Mouse (Mus musculus) bone marrow, adult 2 months (tissue): ENCODE results near the gene Evi5. TPM values are rescaled to one million over a fixed set of nuclear protein-coding genes. Genes with fewer than 3 reads are reported as not detected.
"Not testable (repeated sequence)": the region's sequence is repeated elsewhere in the genome, so short reads cannot be mapped to it uniquely, and the experiment has no call there.

Source experiments
- H3K27ac ChIP-seq: fragments of 200-500 bp; 2 replicates; pipeline ENCODE4 v1.5.1; 2012; ENCODE audit warnings: low read depth, mild to moderate bottlenecking, control low read depth, inconsistent platforms, low read length; ENCODE audit not compliant: control insufficient read depth, poor library complexity, insufficient read depth
- H3K4me1 ChIP-seq: fragments of 200-500 bp; 2 replicates; pipeline ENCODE4 v1.6.1; 2011; ENCODE audit warnings: low read length; ENCODE audit not compliant: control insufficient read depth, insufficient read depth
- H3K4me3 ChIP-seq: fragments of 200-500 bp; replicated peaks from 2 replicates; pipeline ENCODE3; 2011; ENCODE audit warnings: mild to moderate bottlenecking, low read depth, low read length, control low read depth; ENCODE audit not compliant: control insufficient read depth
- CTCF ChIP-seq: fragments of 200-500 bp; IDR thresholded peaks from 2 replicates; pipeline ENCODE4 v1.5.1; 2011; ENCODE audit warnings: low read length, control low read depth; ENCODE audit not compliant: control insufficient read depth, insufficient read depth
- POLR2A ChIP-seq: fragments of 200-500 bp; IDR thresholded peaks from 2 replicates; pipeline ENCODE4 v1.6.1; 2011; ENCODE audit warnings: low read depth, mild to moderate bottlenecking, control low read depth, low read length, borderline replicate concordance; ENCODE audit not compliant: control insufficient read depth
- WGBS: fragments of 180-500 bp; shearing (Covaris S2); methylation state at CpG from one replicate; pipeline ENCODE4 v1.1.7; 2018; 5-methylcytosine and 5-hydroxymethylcytosine counted together
- polyA plus RNA-seq: library from polyadenylated mRNA; stranded (reverse); fragments of >200 nt; gene quantifications from 2 replicates; pipeline ENCODE4 v1.2.4, GENCODE M21; 2011; ENCODE audit warnings: low replicate concordance; ENCODE audit not compliant: missing spikeins, insufficient read depth, insufficient read length

Gene Evi5
- polyA plus RNA-seq, 1 experiment = 48.1 TPM

DNA sequence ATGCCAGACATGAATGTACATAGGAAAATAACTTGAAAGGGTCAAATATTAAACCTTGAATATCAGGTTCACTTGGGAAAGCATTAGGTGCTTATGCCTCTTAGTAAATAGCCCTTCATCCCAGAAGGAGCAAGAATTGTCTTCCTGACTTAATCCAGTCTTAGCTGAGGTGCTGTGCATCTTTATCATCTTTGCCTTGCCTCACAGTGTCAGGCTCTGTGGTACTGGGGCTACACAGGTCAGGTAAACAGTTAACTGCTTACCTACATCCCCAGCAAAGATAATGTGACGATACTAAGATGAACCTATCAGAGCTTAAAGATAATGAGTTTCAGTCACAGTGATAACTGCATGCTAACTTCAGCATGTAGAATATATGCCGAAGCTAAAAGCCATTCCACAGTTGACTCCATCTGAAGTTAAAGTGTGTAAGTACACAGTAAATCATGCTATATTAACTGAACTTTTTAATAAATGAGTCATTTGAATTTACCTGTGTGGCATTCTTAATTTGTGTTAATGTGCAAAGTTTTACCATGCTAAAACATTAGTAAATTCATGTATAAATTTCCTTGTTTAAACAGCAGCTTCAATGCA is 33.7 kb upstream of the Evi5 start:
- no peak overlapping the region for H3K4me3 ChIP-seq
- WGBS = 79% methylated on average over 2 of the region's 2 CpGs
- H3K27ac ChIP-seq = no peak overlapping the region
- H3K4me1 ChIP-seq = no peaks in the 10 kb centered on the region
- no peak for TF ChIP-seq CTCF
- TF ChIP-seq POLR2A = no peak

DNA sequence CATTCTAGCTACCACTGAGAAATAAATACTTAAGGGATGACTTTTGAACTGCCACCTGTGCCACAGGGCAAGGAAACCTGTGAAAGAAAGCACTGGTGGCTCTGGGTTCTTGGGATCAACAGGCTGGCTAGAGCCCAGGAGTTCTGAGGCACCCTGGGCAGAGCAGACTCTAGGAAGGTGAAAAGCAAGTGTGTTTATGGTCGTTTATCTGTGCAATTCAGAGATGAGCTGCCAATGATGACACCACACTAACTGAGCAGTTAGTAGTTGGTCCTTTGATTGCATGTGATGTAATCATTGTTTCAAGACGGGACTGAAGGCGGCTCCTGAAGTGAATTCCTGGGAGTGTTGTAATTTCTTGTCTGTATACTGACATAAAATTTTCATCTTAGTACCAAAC is 29.4 kb upstream of the Evi5 start:
- Histone ChIP-seq H3K27ac (no peak overlapping the region), H3K4me3 (no peak overlapping the region), H3K4me1 (no peaks in the 10 kb centered on the region; the same call in 1 of the 2 replicates)
- TF ChIP-seq POLR2A = no peak
- no peak for TF ChIP-seq CTCF
- WGBS = 49% methylated on average over 3 of the region's 3 CpGs

DNA sequence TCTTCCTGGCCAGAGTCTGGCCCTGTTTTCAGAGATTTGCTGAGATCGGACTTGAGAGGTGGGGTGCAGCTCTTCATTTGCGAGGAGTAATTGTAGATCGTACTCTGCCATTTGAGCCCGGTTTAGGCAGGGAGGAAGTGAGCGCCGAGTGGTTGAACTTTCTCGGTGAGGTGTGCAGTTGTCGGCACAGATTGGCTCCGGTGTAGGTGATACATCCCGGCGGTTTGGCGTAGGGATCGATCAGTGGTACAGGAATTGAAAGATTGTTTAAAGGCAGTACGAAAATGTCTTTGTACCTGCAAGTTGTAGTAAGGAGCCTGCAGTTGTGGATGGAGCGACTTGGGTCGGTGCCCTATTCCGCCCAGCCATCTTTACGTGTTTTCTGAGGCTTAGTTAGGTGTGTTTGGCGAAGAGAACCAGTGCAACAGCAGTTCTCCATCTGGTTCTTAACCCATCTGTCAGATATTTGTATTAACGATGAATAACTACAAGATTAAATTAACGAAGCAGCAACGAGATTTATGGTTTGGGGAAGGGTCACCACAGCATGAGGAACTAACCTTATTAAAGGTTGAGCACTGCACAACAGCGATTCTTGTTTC is 26.2 kb upstream of the Evi5 start:
- TF ChIP-seq POLR2A (no peak), CTCF (no peak)
- H3K27ac ChIP-seq = peak overlapping the region; percentile 62
- H3K4me1 ChIP-seq = no peaks in the 10 kb centered on the region; the same call in 1 of the 2 replicates
- WGBS = under 1% methylated on average over 23 of the region's 23 CpGs
- H3K4me3 ChIP-seq = peak overlapping the region; percentile 90

DNA sequence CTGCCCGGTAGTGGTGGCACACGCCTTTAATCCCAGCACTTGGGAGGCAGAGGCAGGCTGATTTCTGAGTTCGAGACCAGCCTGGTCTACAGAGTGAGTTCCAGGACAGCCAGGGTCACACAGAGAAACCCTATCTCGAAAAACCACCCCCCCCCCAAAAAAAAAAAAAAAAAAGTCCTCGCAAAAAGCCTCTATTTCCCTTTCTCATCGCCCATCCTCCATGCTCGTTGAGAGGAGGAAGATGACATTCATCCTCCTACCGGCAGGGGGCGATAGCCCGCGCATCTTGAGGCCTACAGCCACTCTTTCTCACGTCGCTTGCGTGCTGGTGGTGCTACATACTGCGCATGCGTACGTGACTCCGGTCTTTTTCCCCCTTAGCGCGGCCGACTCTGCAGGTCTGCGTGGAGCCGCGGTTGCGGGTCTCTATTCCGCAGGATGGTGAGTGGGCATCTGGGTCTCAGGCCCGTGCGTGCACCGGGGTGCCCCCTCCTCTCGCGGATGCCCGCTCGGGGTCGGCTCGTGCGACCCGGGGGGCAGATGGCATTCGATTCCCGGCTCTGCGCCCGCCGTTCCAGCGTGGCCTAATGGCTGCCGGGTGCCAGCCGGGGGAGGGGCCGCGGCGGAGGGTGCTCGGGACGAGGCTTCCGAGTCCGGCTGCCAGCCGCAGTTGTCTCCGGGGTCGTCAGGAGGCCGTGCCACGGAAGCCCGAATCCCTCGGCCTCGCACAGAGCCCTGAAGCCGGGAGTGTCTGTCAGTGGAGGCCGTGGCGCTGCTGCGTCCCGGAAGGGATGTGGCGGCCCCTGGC is 25.5 kb upstream of the Evi5 start, which contains the start of gene Rpl5:
Gene Rpl5, plus strand, starts transcription at position 297 of the 808 bp plus-strand sequence.
- WGBS = 2% methylated on average over 66 of the region's 66 CpGs
- Histone ChIP-seq H3K4me3 (peak within 1 kb of the TSS; percentile 90), H3K4me1 (no peaks in the 10 kb centered on the region; the same call in 1 of the 2 replicates), H3K27ac (peak within 1 kb of the TSS; percentile 62)
- TF ChIP-seq POLR2A = peak; percentile 82
- TF ChIP-seq CTCF = peak; percentile 98

DNA sequence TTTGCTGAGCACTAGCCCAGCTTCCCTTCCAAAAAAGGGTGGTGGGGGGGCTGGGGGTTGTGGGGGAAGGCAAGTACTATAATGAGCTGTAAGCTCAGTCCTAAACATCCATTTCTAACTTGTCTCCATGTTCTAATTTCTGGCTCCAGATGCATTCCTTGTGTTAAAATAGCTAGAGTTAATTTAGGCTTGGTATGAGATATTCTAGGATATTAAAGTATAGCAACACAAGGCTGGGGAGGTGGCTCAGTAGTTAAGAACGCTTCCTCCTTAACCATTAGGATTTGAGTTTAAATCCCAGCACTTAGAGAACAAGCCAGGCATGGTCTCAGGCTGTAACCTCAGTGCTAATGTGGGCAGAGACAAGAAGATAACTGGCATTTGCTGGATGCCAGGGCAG is 21.4 kb upstream of the Evi5 start:
- no peak for TF ChIP-seq CTCF
- TF ChIP-seq POLR2A = no peak
- no peaks in the 10 kb centered on the region for H3K4me1 ChIP-seq
- H3K4me3 ChIP-seq = no peak overlapping the region
- no peak overlapping the region for H3K27ac ChIP-seq
- 86% methylated on average over 1 of the region's 1 CpGs for WGBS

DNA sequence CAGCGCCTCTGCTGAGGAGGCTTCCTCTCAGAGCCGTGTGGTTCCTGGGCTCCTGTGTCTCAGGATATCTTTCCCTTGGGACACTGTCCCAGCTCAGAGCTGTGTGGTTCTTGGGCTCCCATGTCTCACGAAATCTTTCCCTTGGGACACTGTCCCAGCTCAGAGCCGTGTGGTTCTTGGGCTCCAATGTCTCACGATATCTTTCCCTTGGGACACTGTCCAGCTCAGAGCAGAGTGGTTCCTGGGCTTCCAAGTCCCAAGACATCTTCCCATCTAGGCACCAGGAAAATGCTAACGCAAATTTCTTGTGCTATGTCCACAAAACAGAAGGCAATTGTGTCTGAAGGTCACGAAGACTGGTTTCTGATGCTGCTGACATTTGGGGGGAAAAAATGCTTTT is 19.8 kb upstream of the Evi5 start:
- Histone ChIP-seq H3K27ac (no peak overlapping the region), H3K4me3 (no peak overlapping the region), H3K4me1 (no peaks in the 10 kb centered on the region; the same call in 1 of the 2 replicates)
- 78% methylated on average over 7 of the region's 7 CpGs for WGBS
- no peak for TF ChIP-seq CTCF
- TF ChIP-seq POLR2A = no peak

DNA sequence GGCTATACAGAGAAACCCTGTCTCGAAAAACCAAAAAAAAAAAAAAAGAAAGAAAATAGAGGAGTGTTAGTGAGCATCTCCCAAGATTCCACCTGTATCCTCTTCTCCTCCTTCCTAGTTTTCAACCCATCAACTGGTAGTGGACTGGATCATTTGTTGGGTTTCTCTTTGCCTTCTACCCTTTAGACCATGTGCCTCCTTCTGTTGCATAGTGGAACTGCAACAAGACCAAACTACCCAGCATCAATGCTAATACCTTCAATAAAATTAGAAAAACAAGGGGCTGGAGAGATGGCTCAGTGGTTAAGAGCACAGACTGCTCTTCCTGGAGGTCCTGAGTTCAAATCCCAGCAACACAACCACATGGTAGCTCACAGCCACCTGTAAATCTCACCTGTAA is 16.6 kb upstream of the Evi5 start:
- H3K4me3 ChIP-seq, H3K27ac ChIP-seq, H3K4me1 ChIP-seq: not testable (repeated sequence)
- 85% methylated on average over 1 of the region's 1 CpGs for WGBS
